In genomic region chr6:144970900-144971299, GRCm38 (mm10) we compare ENCODE assay signal across 12 mouse cellular contexts.
DNase-seq lines count a peak whose midpoint lies in the region; ATAC-seq and TF ChIP-seq lines count a peak whose summit lies in the region.
"Had no signal": no experiment of that assay in that cellular context is flagged by ENCODE, and none has a peak within 500 bp of the region (broad histone marks: within the 10 kb centered on the region; RNA-seq: fewer than 3 reads in every experiment).

No protein-coding gene starts in this region.

- H3K9ac ChIP-seq in heart, postnatal 0 days (replicated peaks; ENCODE audit: low read depth, low read length) = no peak overlapping the region
- no peak overlapping the region for H3K9ac ChIP-seq in neural tube, embryonic 11.5 days (ENCODE audit: low read length)
- no peak overlapping the region for H3K9ac ChIP-seq in stomach, postnatal 0 days (ENCODE audit: low read length)
- H3K9ac ChIP-seq: hindbrain, embryonic 13.5 days; kidney, embryonic 15.5 days; liver, embryonic 15.5 days had no signal

- H3K36me3 ChIP-seq in heart, postnatal 0 days (replicated peaks; ENCODE audit: control insufficient read depth, insufficient read depth, low read length) = no peaks in the 10 kb centered on the region
- H3K36me3 ChIP-seq in neural tube, embryonic 11.5 days (ENCODE audit: control insufficient read depth, insufficient read depth, low read length) = no peaks in the 10 kb centered on the region
- no peaks in the 10 kb centered on the region for H3K36me3 ChIP-seq in stomach, postnatal 0 days (ENCODE audit: control insufficient read depth, insufficient read depth, low read length)
- H3K36me3 ChIP-seq: heart, embryonic 10.5 days; hindbrain, embryonic 13.5 days; kidney, embryonic 15.5 days; liver, embryonic 15.5 days had no signal

- H3K9me3 ChIP-seq in heart, postnatal 0 days (replicated peaks; ENCODE audit: control insufficient read depth, low read length) = no peaks in the 10 kb centered on the region
- no peaks in the 10 kb centered on the region for H3K9me3 ChIP-seq in neural tube, embryonic 11.5 days (ENCODE audit: control insufficient read depth, low read length)
- H3K9me3 ChIP-seq in stomach, postnatal 0 days (ENCODE audit: control insufficient read depth, low read length) = no peaks in the 10 kb centered on the region
- H3K9me3 ChIP-seq: heart, embryonic 10.5 days; hindbrain, embryonic 13.5 days; kidney, embryonic 15.5 days; liver, embryonic 15.5 days had no signal

- TF ChIP-seq CTCF in heart, postnatal 0 days (IDR thresholded peaks at IDR 0.05; ENCODE audit: low read depth) = 0 out of 2 replicates have a peak, but pooled peaks have one; percentile 4
- peak; percentile 32 for TF ChIP-seq CTCF in stomach, postnatal 0 days (IDR thresholded peaks at IDR 0.05; ENCODE audit: low read depth)

- no peak for DNase-seq in heart, postnatal 0 days (ENCODE audit: low spot score)
- DNase-seq in heart, postnatal 4 days = no peak
- peak; percentile 10 for DNase-seq in neural tube, embryonic 11.5 days (ENCODE audit: low spot score)
- no peak for DNase-seq in neural tube, embryonic 10.5 days (ENCODE audit: extremely low spot score, low spot score)
- peak; percentile 56 for DNase-seq in ZHBTc4 (ENCODE audit: low read depth, low spot score)
- no peak for DNase-seq in stomach, postnatal 0 days (ENCODE audit: low spot score)
- no peak for DNase-seq in adrenal gland, adult (ENCODE audit: inconsistent age in 2 of 2, low spot score in 1 of 2)
- no peak for DNase-seq in retina, embryonic 14.5 days (ENCODE audit: low spot score)

- no peak for TF ChIP-seq EP300 in heart, postnatal 0 days (IDR thresholded peaks at IDR 0.05; ENCODE audit: low read depth)
- no peak for TF ChIP-seq EP300 in stomach, postnatal 0 days (optimal IDR thresholded peaks at IDR 0.05)

- ATAC-seq in heart, postnatal 0 days (ENCODE audit: insufficient read depth, low read depth) = no peak
- ATAC-seq in neural tube, embryonic 11.5 days (ENCODE audit: insufficient read depth, low FRiP score, low TSS enrichment) = no peak
- no peak for ATAC-seq in stomach, postnatal 0 days (ENCODE audit: low FRiP score, low TSS enrichment)

- WGBS in heart, postnatal 0 days = 84% methylated on average over 4 of the region's 4 CpGs
- WGBS in neural tube, embryonic 11.5 days = 84% methylated on average over 4 of the region's 4 CpGs
- 90% methylated on average over 4 of the region's 4 CpGs for WGBS in stomach, postnatal 0 days

- H3K27me3 ChIP-seq in heart, postnatal 0 days (ENCODE audit: control insufficient read depth, insufficient read depth, low read length) = no peaks in the 10 kb centered on the region
- no peaks in the 10 kb centered on the region for H3K27me3 ChIP-seq in neural tube, embryonic 11.5 days (ENCODE audit: control insufficient read depth, insufficient read depth, low read length)
- no peaks in the 10 kb centered on the region for H3K27me3 ChIP-seq in stomach, postnatal 0 days (ENCODE audit: control insufficient read depth, insufficient read depth, low read length)
- H3K27me3 ChIP-seq: hindbrain, embryonic 13.5 days; kidney, embryonic 15.5 days; liver, embryonic 15.5 days had no signal

- H3K4me3 ChIP-seq in heart, postnatal 0 days (ENCODE audit: low read depth, low read length) = no peak overlapping the region
- H3K4me3 ChIP-seq in neural tube, embryonic 11.5 days (ENCODE audit: low read depth, low read length) = no peak overlapping the region
- no peak overlapping the region for H3K4me3 ChIP-seq in stomach, postnatal 0 days (ENCODE audit: low read depth, low read length)
- H3K4me3 ChIP-seq: heart, embryonic 10.5 days; hindbrain, embryonic 13.5 days; kidney, embryonic 15.5 days; liver, embryonic 15.5 days had no signal

- H3K27ac ChIP-seq in heart, postnatal 0 days (ENCODE audit: low read depth) = no peak overlapping the region
- H3K27ac ChIP-seq in neural tube, embryonic 11.5 days (ENCODE audit: low read depth, low read length) = no peak overlapping the region
- H3K27ac ChIP-seq in stomach, postnatal 0 days (replicated peaks) = no peak overlapping the region
- H3K27ac ChIP-seq: heart, embryonic 10.5 days; hindbrain, embryonic 13.5 days; kidney, embryonic 15.5 days; liver, embryonic 15.5 days had no signal

- no peak overlapping the region for H3K4me2 ChIP-seq in heart, postnatal 0 days (ENCODE audit: low read depth, low read length)
- H3K4me2 ChIP-seq in neural tube, embryonic 11.5 days (ENCODE audit: low read depth) = no peak overlapping the region
- H3K4me2 ChIP-seq in stomach, postnatal 0 days (replicated peaks; ENCODE audit: low read depth) = no peak overlapping the region
- H3K4me2 ChIP-seq: hindbrain, embryonic 13.5 days; kidney, embryonic 15.5 days; liver, embryonic 15.5 days had no signal

- no peaks in the 10 kb centered on the region for H3K4me1 ChIP-seq in heart, postnatal 0 days (ENCODE audit: control insufficient read depth, insufficient read depth)
- no peaks in the 10 kb centered on the region for H3K4me1 ChIP-seq in neural tube, embryonic 11.5 days (ENCODE audit: control insufficient read depth, insufficient read depth, low read length)
- no peaks in the 10 kb centered on the region for H3K4me1 ChIP-seq in stomach, postnatal 0 days (replicated peaks; ENCODE audit: control insufficient read depth, insufficient read depth)
- H3K4me1 ChIP-seq: heart, embryonic 10.5 days; hindbrain, embryonic 13.5 days; kidney, embryonic 15.5 days; liver, embryonic 15.5 days had no signal

Comparison
In these comparisons a context has a peak if more than half of its experiments do, and no peak if none do; other contexts are left out.
1. DNase-seq: peak in neural tube, embryonic 11.5 days (single experiment) and ZHBTc4 (single experiment); none in heart, postnatal 0 days (single experiment), heart, postnatal 4 days (single experiment), neural tube, embryonic 10.5 days (single experiment), stomach, postnatal 0 days (single experiment), adrenal gland, adult (0 of 2) and retina, embryonic 14.5 days (single experiment).